Mouse (Mus musculus) thymus, postnatal 14 days (tissue): ENCODE measurements around the gene Gtf2ird2.
A peak's percentile ranks its signal among the peaks of the same experiment; 100 is the strongest.

Experiments
- DNase-seq: peaks from one replicate; pipeline ENCODE4 v3.0.0; 2021

Gtf2ird2 gene

GRCm38 (mm10) chr5:134183880-134184808 is at the start of gene Gtf2ird2:
Gene Gtf2ird2 (plus strand): TSS chr5:134184019.
- peak; percentile 100 for DNase-seq

- no peak for DNase-seq
Measured at GRCm38 (mm10) chr5:134136022-134136421, 47.8 kb upstream of the Gtf2ird2 start.

- DNase-seq: no peak
Measured at GRCm38 (mm10) chr5:134137933-134138332, 45.9 kb upstream of the Gtf2ird2 start.

- no peak for DNase-seq
Measured at GRCm38 (mm10) chr5:134139429-134139828, 44.4 kb upstream of the Gtf2ird2 start.

- DNase-seq: no peak
Measured at GRCm38 (mm10) chr5:134141236-134141635, 42.6 kb upstream of the Gtf2ird2 start.

GRCm38 (mm10) chr5:134142381-134142780 is 41.4 kb upstream of the Gtf2ird2 start:
- DNase-seq: no peak

GRCm38 (mm10) chr5:134144986-134145385 is 38.8 kb upstream of the Gtf2ird2 start:
- DNase-seq: no peak

GRCm38 (mm10) chr5:134147194-134147753 is 36.5 kb upstream of the Gtf2ird2 start:
- no peak for DNase-seq

- no peak for DNase-seq
Measured at GRCm38 (mm10) chr5:134148153-134148552, 35.7 kb upstream of the Gtf2ird2 start.

GRCm38 (mm10) chr5:134151895-134152294 is 31.9 kb upstream of the Gtf2ird2 start:
- DNase-seq: no peak

GRCm38 (mm10) chr5:134155916-134156466 is 27.8 kb upstream of the Gtf2ird2 start:
- no peak for DNase-seq

- DNase-seq: no peak
Measured at GRCm38 (mm10) chr5:134164688-134165087, 19.1 kb upstream of the Gtf2ird2 start.

- DNase-seq: no peak
Measured at GRCm38 (mm10) chr5:134166642-134167041, 17.2 kb upstream of the Gtf2ird2 start.

- DNase-seq: no peak
Measured at GRCm38 (mm10) chr5:134168033-134168432, 15.8 kb upstream of the Gtf2ird2 start.

- no peak for DNase-seq
Measured at GRCm38 (mm10) chr5:134169231-134169630, 14.6 kb upstream of the Gtf2ird2 start.

- no peak for DNase-seq
Measured at GRCm38 (mm10) chr5:134170167-134170566, 13.7 kb upstream of the Gtf2ird2 start.

- DNase-seq: peak; percentile 52
Measured at GRCm38 (mm10) chr5:134173206-134173605, 10.6 kb upstream of the Gtf2ird2 start.

- DNase-seq: no peak
Measured at GRCm38 (mm10) chr5:134175696-134176095, 8.1 kb upstream of the Gtf2ird2 start.

- DNase-seq: peak; percentile 84
Measured at GRCm38 (mm10) chr5:134176169-134176881, 7.5 kb upstream of the Gtf2ird2 start, which contains the start of gene Rcc1l. Gene Rcc1l (minus strand): TSS chr5:134176774.

- no peak for DNase-seq
Measured at GRCm38 (mm10) chr5:134178536-134178935, 5.3 kb upstream of the Gtf2ird2 start.

- peak; percentile 88 for DNase-seq
Measured at GRCm38 (mm10) chr5:134179871-134180270, 3.9 kb upstream of the Gtf2ird2 start.

GRCm38 (mm10) chr5:134182172-134182571 is 1.6 kb upstream of the Gtf2ird2 start:
- DNase-seq: no peak

GRCm38 (mm10) chr5:134182735-134183134 is 1.1 kb upstream of the Gtf2ird2 start:
- no peak for DNase-seq
